Mouse (Mus musculus) small intestine, adult 2 months (tissue): ENCODE results near the gene Eed.

Experiments
- CTCF ChIP-seq: fragments of 200-500 bp; IDR thresholded peaks from 2 replicates; pipeline ENCODE4 v1.5.1; 2012; ENCODE audit warnings: low read depth, mild to moderate bottlenecking, control low read depth, inconsistent platforms, low read length, moderate library complexity, mixed read lengths; ENCODE audit not compliant: insufficient replicate concordance, insufficient read length; ENCODE audit errors: extremely low read depth
- POLR2A ChIP-seq: fragments of 200-500 bp; IDR thresholded peaks from 2 replicates; pipeline ENCODE4 v1.6.1; 2012; ENCODE audit warnings: low read depth, mild to moderate bottlenecking, control low read depth, inconsistent platforms, low read length, moderate library complexity

- TF ChIP-seq CTCF (no peak), POLR2A (no peak)
Observed at GRCm38 (mm10) chr7:89909711-89910110, 71.1 kb downstream of the Eed start.
